Mouse (Mus musculus): ENCODE results near the gene Vwc2. TPM values are rescaled to one million over a fixed set of nuclear protein-coding genes. Genes with fewer than 3 reads are reported as not detected.

Gene Vwc2
- under 1 TPM; 0.13 to 0.34 (median 0.30) TPM for polyA plus RNA-seq (2017; shearing (Covaris generic))

GRCm38 (mm10) chr11:11113576-11114233 lies at the start of gene Vwc2:
TSS of gene Vwc2 (plus strand) at chr11:11114223.
- ATAC-seq, result no peak

- no peak for ATAC-seq
Measured at GRCm38 (mm10) chr11:11088162-11088756, 25.8 kb upstream of the Vwc2 start.

DNA sequence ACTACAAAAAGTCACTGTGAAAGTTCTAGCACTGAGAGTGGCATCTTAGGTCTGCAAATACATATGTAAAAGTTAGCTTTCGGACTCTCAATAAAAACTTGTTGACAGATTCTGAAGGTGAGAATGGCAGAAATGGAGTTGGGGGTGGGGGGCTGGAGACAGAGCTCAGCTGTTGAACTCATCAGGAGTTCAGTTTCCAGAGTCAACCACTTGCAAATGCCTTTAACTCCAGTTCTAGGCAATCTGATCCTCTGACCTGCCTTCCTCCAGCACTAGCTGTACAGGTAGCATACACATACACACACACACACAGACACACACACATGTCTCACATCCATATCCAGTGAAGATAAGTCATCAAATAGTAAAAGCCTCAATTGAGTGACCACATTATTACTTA lies 16.4 kb upstream of the Vwc2 start:
- no peak for ATAC-seq

DNA sequence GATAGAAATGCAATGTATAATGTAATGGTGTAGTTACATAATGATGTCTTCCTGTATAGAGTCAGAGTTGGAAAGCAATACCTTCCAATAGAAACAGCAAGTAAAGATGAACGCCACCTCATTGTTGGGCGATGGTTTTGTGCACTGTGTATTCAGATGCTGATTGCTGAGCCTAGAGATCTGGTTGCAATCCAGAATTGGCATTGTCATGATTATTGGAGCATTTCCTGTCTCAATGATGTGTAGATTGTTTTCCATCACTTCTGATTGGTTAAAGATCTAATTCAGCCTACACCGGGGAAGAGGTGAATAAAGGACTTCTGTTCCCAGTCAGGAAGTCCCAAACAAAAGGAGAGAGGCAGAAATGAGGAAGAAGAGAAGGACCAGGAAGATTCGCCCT lies 15.7 kb upstream of the Vwc2 start:
- ATAC-seq, result no peak

GRCm38 (mm10) chr11:11099011-11099410 lies 15.0 kb upstream of the Vwc2 start:
- no peak for ATAC-seq

DNA sequence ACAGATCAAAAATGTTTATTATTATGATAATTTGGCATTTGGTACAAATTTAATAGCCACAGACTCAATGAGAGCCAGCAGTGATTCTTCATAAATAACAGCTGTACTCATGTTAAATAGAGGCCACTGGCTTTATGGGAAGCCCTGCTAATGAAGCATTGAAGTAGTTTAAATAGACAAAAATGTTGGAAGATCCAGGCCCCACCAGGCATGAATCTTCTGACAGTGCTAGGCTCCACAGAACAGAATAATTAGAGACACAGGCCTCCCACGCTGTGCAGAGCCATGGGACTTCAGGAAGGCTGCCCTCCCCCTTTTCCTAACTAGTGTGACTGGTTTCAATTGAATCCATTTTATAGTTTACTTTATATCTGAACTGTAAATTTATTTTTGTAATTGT lies 11.8 kb upstream of the Vwc2 start:
- ATAC-seq, result no peak

- ATAC-seq, result no peak
Measured at GRCm38 (mm10) chr11:11102620-11103019, 11.4 kb upstream of the Vwc2 start.

- ATAC-seq, result no peak
Measured at GRCm38 (mm10) chr11:11108922-11109321, 5.1 kb upstream of the Vwc2 start.

DNA sequence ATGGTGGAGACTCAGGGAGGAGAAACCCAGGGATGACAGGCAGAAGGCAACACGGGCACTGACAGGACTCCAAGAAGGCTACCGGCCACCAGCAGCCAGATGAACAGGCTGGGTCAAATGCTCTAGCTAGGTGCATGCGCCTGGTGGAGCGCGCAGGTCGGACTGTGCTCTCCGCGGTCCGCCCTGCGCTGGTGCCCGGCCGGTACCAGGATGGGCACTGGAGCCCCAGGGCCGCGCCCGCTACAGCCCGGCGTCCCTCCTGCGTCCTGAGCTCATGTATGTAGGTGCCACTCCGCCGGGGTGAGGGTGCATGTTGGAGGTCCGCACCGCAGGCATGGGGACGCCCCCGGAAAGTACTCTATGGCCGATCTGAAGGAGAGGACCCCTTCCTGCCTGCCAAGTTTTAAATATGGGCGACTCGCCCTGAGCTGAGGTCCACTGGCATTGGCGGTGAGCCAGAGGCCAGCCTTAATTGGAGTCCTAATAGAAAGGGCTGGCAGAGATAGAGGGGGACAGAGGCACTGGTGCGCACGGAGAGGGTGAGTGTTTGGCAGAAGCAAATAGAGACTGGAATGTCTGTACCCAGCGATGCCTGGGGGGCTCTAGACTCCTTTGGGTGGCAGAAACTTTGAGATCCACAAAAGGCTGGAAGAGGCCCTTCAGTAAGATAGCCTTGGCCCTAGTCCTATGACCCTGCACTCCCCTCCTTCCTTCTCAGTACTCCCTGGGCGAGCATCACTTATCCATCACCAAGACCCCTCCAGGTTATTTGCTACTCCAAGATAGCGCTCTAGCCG lies 409 bp downstream of the Vwc2 start:
- ATAC-seq, result no peak

DNA sequence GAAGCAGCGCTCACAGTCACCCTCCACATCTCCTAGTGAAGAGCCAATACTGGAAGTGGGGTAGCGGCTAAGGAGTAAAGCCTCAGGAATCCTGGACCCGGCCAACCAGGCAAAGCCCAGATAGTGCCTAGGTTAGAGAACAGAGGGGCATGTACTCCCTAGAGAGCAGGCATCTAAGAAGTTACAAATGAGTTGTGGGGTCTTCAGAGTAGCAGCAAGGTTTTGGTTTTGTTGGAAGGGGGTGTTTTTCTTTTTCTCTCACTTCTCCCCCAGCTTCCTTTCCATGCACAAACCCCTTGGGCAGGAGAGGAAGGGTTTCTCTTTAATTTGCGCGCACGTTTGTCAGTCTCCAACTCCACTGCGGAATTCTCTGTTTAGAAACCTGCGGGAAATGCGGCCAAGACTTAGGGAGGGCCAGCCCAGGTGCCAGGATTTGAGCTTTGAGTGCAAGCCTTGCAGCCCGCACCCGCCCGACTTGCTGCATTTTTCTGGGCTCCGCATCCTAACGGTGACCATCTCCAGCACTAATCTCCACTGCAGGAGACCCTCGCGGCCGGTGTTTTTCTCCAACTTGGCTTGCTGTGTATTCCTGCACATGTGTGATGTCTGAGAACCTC lies 1.1 kb downstream of the Vwc2 start:
- ATAC-seq, result no peak

GRCm38 (mm10) chr11:11115648-11116590 lies 1.9 kb downstream of the Vwc2 start:
- no peak for ATAC-seq

GRCm38 (mm10) chr11:11116736-11117135 lies 2.7 kb downstream of the Vwc2 start:
- ATAC-seq, result no peak

DNA sequence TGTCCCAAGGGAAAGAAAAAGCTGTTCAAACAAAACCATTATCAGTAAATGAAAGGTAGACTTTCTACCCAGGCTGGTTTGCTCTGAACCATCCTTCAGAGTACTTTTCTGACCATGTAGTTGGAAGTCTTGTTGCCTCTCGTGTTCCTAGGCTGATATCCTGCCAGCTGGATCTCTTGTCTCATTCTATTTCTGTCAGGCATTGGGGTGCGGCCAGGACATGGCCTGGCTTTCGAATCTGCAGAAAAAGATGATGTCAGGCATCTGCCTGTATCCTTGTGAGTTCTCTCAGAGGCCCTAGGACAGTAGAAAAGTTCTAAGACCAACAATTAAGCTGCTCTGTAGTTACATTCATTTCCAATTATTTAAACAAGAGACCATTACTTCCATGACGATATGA lies 8.8 kb downstream of the Vwc2 start:
- ATAC-seq, result no peak

DNA sequence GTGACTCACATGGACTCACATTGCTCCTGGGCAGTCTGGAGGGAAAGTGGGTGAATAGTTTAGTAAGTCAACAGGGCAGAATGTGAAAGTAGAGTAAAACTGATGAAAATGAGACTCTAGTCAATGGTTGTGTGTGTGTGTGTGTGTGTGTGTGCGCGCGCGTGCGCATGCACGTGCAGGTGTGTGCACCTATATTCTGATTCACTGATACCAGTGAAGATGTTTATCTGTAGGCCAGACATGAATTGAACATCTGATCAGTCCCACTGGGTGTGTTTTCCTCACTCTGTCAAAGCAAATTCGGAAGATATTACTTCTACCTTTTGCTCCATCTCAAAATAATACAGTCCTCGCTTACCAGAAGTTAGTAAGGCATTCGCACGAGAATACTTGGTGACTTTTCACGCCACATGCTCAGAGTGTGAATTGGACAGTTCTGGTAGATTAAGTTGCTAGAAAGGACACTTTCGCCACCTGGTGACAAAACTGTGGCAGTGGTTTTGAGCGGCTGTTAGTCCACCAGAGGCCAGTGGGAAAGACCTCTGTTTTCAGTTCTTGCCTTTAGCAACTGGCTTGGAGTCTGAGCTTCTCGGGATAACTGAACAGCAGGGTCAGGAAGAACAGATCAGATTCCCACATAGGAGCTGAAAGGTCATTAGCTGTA lies 17.5 kb downstream of the Vwc2 start:
- no peak for ATAC-seq

DNA sequence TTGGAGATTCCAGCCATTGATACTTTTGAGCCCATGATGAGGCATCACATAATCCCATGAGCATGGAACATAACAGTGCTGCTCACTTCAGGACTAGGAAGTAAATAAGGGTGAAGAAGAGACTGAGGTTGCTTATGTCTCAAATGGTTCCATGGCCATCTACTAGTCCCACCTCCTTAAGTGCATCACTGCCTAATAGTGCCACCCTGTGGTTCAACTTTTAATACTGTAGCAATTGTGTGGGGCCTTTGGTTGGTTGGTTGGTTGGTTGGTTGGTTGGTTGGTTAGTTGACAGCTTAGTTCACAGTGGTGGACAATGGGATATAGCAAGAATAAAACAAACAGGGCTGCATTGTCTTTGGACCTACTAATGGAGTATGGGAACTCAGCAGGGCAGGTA lies 26.6 kb downstream of the Vwc2 start:
- ATAC-seq, result no peak

GRCm38 (mm10) chr11:11152681-11153080 lies 38.7 kb downstream of the Vwc2 start:
- ATAC-seq, result no peak

DNA sequence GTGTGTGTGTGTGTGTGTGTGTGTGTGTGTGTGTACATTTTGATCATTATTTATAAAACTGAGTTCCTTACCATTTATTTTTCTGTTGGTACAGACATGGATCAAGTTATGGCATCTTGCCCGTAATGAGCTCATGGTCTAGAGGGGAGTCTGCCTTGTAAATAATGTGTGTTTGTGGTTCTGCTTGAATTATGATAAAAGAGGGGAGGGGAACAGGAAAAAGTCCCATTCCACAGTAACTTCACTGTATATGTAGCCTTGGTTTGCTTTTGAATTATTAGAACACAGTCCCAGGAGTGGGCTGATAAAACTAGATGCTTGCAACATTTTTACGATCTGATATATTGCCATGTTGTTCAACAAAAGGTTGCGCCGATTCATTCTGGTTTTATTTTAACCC lies 57.4 kb downstream of the Vwc2 start:
- no peak for ATAC-seq

- ATAC-seq, result no peak
Measured at GRCm38 (mm10) chr11:11175259-11175658, 61.2 kb downstream of the Vwc2 start.

GRCm38 (mm10) chr11:11182705-11183104 lies 68.7 kb downstream of the Vwc2 start:
- ATAC-seq, result no peak

GRCm38 (mm10) chr11:11223162-11223561 lies 109.1 kb downstream of the Vwc2 start:
- no peak for ATAC-seq

GRCm38 (mm10) chr11:11239346-11239745 lies 125.3 kb downstream of the Vwc2 start:
- no peak for ATAC-seq

All from inflammation-experienced regulatory T-cells, adult 6 months (primary cell).